Mouse (Mus musculus) thymus, adult 2 months (tissue): ENCODE results near the gene Sp140.
"Not testable (repeated sequence)": the region's sequence is repeated elsewhere in the genome, so short reads cannot be mapped to it uniquely, and the experiment has no call there.

Experiments
- CTCF ChIP-seq: fragments of 200-500 bp; IDR thresholded peaks from 2 replicates; pipeline ENCODE4 v1.5.1; 2012; ENCODE audit warnings: mild to moderate bottlenecking, control low read depth, low read length, moderate library complexity, borderline replicate concordance; ENCODE audit not compliant: control insufficient read depth, poor library complexity, insufficient read depth; ENCODE audit errors: extremely low read depth
- POLR2A ChIP-seq: fragments of 200-500 bp; IDR thresholded peaks from 2 replicates; pipeline ENCODE4 v1.6.1; 2012; ENCODE audit warnings: mild to moderate bottlenecking, low read length, control low read depth, moderate library complexity; ENCODE audit not compliant: control insufficient read depth, poor library complexity, insufficient read depth; ENCODE audit errors: extremely low read depth

GRCm38 (mm10) chr1:85573554-85573953, 26.6 kb upstream of the Sp140 start:
- TF ChIP-seq POLR2A, CTCF: not testable (repeated sequence)
